Mouse (Mus musculus) spleen, postnatal 10 days (tissue): ENCODE results near the gene Fgf8.
A peak's percentile ranks its signal among the peaks of the same experiment; 100 is the strongest.

Experiments
- DNase-seq, 2 experiments: peaks; one replicate each; pipeline ENCODE4 v3.0.0; 2021 to 2022; ENCODE audit warnings: low spot score in 2 of 2

The Fgf8 gene

GRCm38 (mm10) chr19:45748691-45749242 lies 6.1 kb upstream of the Fgf8 start:
- peak; percentile 43 to 47 for DNase-seq

GRCm38 (mm10) chr19:45748206-45748605 lies 5.5 kb upstream of the Fgf8 start:
- no peak for DNase-seq

GRCm38 (mm10) chr19:45747028-45747867 lies 4.5 kb upstream of the Fgf8 start:
- peak; percentile 85 to 92 for DNase-seq

- DNase-seq: peak; percentile 74 to 87
Observed at GRCm38 (mm10) chr19:45746153-45747020, 3.7 kb upstream of the Fgf8 start.

- DNase-seq: no peak
Observed at GRCm38 (mm10) chr19:45745344-45746152, 2.8 kb upstream of the Fgf8 start.

DNA sequence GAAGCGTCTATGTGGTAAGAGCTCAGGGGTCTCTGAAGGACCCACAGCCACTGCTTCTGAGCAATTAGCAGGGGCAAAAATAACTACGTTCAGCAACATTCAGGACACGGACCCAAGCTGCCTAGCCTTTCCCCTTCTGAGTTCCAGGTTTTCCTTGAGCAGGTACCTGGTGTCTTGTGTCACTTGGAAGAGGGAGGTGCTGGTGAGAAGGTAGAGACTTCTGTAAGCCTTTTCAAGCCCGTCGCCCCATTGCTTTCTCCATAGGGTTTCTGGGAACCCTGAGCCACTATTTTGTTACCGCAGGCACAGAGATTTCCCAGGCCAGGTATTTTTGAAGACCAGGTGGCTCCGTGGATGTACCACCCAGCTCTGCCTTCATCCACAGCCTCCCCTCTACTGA lies 904 bp upstream of the Fgf8 start:
- DNase-seq: no peak

- no peak for DNase-seq
Observed at GRCm38 (mm10) chr19:45742984-45743575, 365 bp upstream of the Fgf8 start.

DNA sequence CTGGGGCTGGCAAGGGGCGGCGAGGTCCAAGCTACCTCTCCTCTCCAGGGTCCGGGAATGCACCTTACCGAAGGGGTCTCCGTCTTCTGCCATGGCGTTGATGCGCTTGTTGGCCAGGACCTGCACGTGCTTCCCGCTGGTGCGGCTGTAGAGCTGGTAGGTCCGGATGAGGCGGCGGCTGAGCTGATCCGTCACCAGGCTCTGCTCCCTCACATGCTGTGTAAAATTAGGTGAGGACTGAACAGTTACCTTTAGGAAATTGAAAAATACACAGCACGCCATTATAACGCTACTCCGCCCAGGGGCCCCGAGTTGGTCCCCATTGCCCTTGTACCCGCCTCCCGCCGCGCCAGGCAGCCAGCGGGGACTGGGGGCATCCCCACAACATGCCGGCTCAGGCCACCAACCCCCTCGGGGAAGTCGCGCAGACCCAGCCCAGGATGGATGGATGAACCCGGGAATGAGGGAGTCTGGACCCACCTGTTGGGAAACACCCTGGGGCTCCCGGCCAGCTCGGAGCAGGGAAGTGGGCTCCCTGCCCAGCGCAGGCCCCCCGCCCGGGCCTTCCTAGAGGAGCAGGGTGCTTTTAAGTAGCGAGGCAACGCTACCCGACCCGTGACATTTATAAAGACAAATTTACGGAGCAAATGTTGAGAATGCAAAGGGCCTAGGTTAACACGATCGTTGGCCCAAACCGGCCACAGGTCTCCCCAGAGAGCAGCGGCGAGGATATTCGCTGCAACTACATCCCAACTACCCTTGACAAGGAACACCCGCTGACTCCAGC lies 1.1 kb downstream of the Fgf8 start:
- no peak for DNase-seq

- no peak for DNase-seq
Observed at GRCm38 (mm10) chr19:45740817-45741216, 1.9 kb downstream of the Fgf8 start.

DNA sequence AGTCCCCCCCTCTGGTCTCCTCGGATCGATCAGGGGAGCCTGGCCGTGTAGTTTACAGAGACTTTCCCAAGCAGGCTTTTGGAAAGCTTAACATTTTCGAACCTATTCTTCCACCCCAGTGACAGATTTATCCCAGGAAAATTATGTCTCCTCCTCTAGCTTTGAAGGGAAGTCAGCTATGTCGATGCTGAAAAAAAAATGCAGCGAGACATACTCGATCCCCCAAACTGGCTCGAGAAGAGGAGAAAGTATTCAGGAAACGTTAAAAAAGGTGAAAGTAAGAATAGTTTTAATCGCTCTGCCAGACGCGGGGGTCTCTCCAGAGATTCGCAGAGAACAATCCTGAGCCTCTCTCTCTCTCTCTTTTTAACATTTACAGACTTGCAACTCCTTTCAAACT lies 2.5 kb downstream of the Fgf8 start:
- DNase-seq: no peak

GRCm38 (mm10) chr19:45738521-45738920 lies 4.2 kb downstream of the Fgf8 start:
- DNase-seq: no peak

- DNase-seq: no peak
Observed at GRCm38 (mm10) chr19:45737846-45738484, 4.8 kb downstream of the Fgf8 start.

DNA sequence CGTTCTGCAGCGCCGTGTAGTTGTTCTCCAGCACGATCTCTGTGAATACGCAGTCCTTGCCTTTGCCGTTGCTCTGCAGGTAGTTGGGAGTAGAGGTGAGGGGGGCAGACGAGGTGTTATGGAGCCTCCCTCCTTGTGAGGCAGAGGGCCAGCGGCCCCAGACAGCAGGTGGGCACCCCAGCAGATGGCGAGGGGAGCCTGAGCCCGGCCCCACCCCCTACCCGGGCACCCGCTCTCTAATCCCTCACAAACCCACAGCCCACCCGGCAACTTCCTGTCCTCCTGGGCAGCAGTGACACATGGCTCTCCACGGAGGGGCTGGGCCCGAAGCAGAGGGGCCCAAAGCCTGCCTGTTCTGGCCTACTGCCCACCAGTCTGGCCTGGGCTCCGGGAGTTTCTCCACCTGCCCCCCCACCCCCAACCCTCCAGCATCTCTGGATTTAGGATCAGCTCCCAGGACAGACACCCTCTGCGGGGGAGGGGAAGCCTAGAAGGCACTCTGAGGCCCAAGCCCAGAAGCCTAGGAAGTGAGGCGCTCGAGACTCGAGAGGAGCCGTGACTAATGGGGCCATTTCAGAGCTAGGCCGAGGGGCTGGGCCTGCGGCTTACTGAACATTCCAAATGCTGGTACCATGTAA lies 5.4 kb downstream of the Fgf8 start:
- no peak for DNase-seq

GRCm38 (mm10) chr19:45736855-45737207 lies 5.9 kb downstream of the Fgf8 start:
- peak in 1 of 2 experiments; percentile 41 for DNase-seq

- no peak for DNase-seq
Observed at GRCm38 (mm10) chr19:45736241-45736640, 6.5 kb downstream of the Fgf8 start.

DNA sequence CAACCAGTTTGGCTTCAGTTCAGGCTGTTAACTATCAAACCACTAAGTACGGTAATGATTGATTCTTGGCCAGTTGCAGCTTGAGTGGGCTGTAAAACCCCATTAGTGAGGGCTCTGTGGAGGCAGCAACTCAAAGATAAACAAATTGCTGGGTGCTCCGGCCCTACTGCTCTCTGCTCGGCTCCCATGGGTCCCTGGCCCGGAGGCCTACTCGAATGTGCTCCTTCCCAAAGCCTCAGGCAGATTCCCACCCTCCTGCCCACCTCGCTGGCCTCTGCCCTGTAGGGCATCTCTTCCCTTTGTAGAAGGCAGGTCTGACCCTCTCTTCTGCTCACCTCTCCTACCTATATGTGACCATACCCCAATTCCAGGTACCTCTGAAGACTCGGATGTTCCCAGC lies 8.0 kb downstream of the Fgf8 start:
- DNase-seq: no peak

DNA sequence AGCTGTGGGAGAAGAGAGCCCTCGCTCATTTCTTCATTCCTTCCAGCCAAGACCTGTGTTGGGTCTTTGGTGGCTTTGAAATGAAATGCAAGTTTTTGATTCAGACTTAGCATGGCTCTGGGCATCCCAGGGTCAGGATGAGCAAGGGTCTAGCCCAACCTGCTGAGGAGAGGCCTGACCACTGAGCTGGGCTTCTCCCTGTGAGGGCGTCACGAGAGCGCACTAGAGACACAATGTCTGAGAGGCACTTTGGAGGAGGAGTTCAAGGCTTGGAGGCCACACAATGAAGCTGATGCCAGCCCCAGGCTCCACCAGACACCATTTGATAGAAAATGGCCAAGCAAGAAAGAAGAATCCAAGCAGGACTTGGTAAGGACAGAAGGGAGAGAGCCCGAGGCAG lies 8.5 kb downstream of the Fgf8 start:
- no peak for DNase-seq

DNA sequence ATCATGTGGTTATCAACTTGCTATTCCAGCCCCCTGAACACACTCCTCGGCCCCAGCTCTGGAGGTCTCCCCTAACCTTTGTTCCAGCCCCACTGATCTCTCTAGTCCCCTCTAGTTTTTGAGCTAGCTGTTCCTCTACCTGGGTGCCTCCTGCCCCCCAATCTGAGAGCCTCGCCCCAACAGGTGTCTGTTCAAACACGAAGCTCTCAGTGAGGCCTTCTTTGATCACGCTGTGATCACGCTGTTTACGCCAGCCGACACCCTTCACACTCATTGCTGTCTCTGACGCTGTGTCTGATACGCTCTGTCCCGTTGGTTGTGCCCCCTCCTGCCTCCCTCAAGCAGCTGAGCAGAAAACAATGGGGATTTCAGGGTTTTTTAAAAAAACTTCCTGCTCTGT lies 9.2 kb downstream of the Fgf8 start:
- DNase-seq: no peak

- no peak for DNase-seq
Observed at GRCm38 (mm10) chr19:45731658-45732057, 11.1 kb downstream of the Fgf8 start.

- DNase-seq: no peak
Observed at GRCm38 (mm10) chr19:45730042-45730441, 12.7 kb downstream of the Fgf8 start.
